Mouse (Mus musculus) thymus, postnatal 4 days (tissue): ENCODE measurements at regions not wholly inside any gene's neighbourhood (a gene's known extent, or its start where the extent isn't known, plus 50 kb on each side); places are given as distances from the start of the nearest gene placed in this dataset.

ENCODE experiments used
- DNase-seq: peaks from one replicate; pipeline ENCODE4 v3.0.0; 2021

GRCm38 (mm10) chr13:113536306-113536705 lies 82.1 kb downstream of the Snx18 start:
- DNase-seq = no peak

- no peak for DNase-seq
Observed at GRCm38 (mm10) chr13:113534664-113535455, 83.5 kb downstream of the Snx18 start.

- DNase-seq = no peak
Observed at GRCm38 (mm10) chr13:113533884-113534445, 84.4 kb downstream of the Snx18 start.

- no peak for DNase-seq
Observed at GRCm38 (mm10) chr13:113526997-113527396, 91.4 kb downstream of the Snx18 start.

- no peak for DNase-seq
Observed at GRCm38 (mm10) chr13:113523503-113523902, 94.9 kb downstream of the Snx18 start.

- DNase-seq = no peak
Observed at GRCm38 (mm10) chr13:113518144-113518543, 100.2 kb downstream of the Snx18 start.

GRCm38 (mm10) chr13:113516102-113516501 lies 102.3 kb downstream of the Snx18 start:
- DNase-seq = no peak

GRCm38 (mm10) chr13:113515162-113515600 lies 103.2 kb downstream of the Snx18 start:
- DNase-seq = peak; percentile 16

GRCm38 (mm10) chr13:113509403-113510185 lies 108.8 kb downstream of the Snx18 start:
- no peak for DNase-seq

- DNase-seq = no peak
Observed at GRCm38 (mm10) chr13:113508124-113508728, 110.1 kb downstream of the Snx18 start.

GRCm38 (mm10) chr13:113502528-113502927 lies 115.8 kb downstream of the Snx18 start:
- no peak for DNase-seq

- DNase-seq = no peak
Observed at GRCm38 (mm10) chr13:113502059-113502458, 116.3 kb downstream of the Snx18 start.

GRCm38 (mm10) chr13:113500373-113500990 lies 117.9 kb downstream of the Snx18 start:
- DNase-seq = no peak

- DNase-seq = no peak
Observed at GRCm38 (mm10) chr13:113499079-113499710, 119.2 kb downstream of the Snx18 start.

- DNase-seq = no peak
Observed at GRCm38 (mm10) chr13:113495595-113496285, 122.6 kb downstream of the Snx18 start.

- no peak for DNase-seq
Observed at GRCm38 (mm10) chr13:113495136-113495535, 123.2 kb downstream of the Snx18 start.

GRCm38 (mm10) chr13:113494688-113495087 lies 123.7 kb downstream of the Snx18 start:
- DNase-seq = no peak

GRCm38 (mm10) chr13:113489951-113490822 lies 128.2 kb downstream of the Snx18 start:
- DNase-seq = no peak

- peak; percentile 13 for DNase-seq
Observed at GRCm38 (mm10) chr13:113486368-113486955, 131.9 kb downstream of the Snx18 start.

GRCm38 (mm10) chr13:113485511-113485910 lies 132.9 kb downstream of the Snx18 start:
- no peak for DNase-seq
